Mouse (Mus musculus): ENCODE measurements at regions not wholly inside any gene's neighbourhood (a gene's known extent, or its start where the extent isn't known, plus 50 kb on each side); places are given as distances from the start of the nearest gene placed in this dataset.

DNA sequence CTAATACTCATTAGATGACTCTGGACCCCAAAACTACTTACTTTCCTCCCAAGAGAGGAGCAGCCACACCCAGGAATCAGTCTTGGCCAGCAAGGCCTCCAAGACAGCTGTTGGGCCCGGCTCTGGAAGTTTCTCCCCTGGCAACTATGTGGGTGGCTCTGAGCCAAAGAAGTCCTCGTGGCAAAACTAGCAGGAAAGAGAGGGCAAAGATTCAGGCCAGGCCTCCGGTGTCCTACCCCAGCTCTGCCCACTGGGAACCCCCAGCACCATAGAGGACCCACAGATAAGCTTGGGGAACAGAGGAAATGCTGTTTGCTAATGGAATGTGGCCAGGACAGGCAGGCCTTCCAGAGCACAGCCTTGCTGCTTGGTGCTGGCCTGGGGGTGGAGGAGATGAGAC is 51.9 kb upstream of the Kdm8 start:
- no peak for DNase-seq (ENCODE audit: low read depth, low spot score)

GRCm38 (mm10) chr7:125393228-125393627 is 51.2 kb upstream of the Kdm8 start:
- DNase-seq (ENCODE audit: low read depth, low spot score) = no peak

DNA sequence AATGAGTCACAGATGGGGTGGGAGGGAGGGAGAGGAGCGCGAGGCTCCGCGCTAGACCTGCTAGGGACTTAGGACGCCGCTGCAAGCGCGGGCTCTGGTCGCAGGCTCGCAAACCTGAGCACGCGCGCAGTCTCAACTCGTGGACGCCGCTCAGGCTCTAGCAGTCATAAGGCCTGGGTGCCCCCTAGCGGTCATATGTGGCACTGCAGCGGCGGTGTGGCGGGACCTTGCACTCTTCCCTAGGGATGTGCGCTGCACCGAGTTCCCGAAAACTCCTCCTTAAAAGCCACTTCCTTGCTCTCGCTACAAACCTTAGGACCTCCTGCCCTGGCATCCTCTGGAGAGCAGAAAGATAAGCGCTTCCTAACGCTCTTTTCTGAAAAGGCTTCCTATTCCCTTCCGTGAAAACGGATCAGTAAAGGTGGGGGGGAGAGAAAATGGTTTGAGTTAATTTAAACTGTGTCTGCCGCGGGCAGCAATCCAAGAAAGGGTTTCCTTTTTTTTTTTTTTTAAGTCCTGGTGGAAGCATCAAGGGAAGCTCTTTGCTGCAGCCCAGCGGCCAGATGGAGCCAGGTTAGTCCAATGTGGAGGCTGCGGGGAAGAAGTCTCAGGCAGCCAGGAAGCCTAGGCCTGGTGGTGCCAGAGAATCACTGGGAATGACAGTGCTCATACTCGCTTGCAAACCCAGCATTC is 50.7 kb upstream of the Kdm8 start:
- peak; percentile 86 for DNase-seq (ENCODE audit: low read depth, low spot score)
